Comparison of ENCODE assay signal across 16 mouse cellular contexts in the genomic region with DNA sequence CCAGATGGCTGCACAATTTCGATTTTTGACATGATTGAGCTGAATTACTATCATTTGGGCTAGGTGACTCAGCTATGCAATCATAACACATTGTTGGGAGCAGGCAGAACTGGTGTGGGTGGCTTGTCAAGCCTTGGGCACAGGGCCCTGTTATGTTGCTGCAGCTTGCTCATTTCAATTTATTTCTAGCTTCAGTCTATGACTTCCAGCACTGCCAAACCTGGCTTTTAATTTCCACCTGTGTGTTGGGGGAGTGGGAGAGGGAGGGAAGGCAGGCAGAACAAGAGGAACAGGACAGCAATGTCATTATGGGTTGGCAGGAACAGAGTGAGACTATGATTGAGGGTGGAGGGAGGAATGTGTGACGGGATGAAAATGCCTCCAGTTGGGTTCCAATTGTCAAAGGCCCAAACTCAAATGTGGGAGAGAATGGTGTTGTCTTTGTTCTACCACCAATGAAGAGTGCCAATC.
DNase-seq lines count a peak whose midpoint lies in the region; ATAC-seq and TF ChIP-seq lines count a peak whose summit lies in the region.
"Had no signal": no experiment of that assay in that cellular context is flagged by ENCODE, and none has a peak within 500 bp of the region (broad histone marks: within the 10 kb centered on the region; RNA-seq: fewer than 3 reads in every experiment).

No protein-coding gene starts in this region.

- no peaks in the 10 kb centered on the region for H3K27me3 ChIP-seq in forebrain, postnatal 0 days (ENCODE audit: insufficient read depth, low read length)
- no peaks in the 10 kb centered on the region for H3K27me3 ChIP-seq in forebrain, embryonic 13.5 days
- H3K27me3 ChIP-seq: limb, embryonic 15.5 days; midbrain, embryonic 12.5 days; neural tube, embryonic 15.5 days had no signal

- TF ChIP-seq POLR2A in cortical plate, adult 2 months (IDR thresholded peaks at IDR 0.05; ENCODE audit: extremely low read depth, insufficient read depth, low read length): no peak
- no peak for TF ChIP-seq POLR2A in olfactory bulb, adult 2 months (IDR thresholded peaks at IDR 0.05; ENCODE audit: insufficient read depth, low read depth, low read length)
- no peak for TF ChIP-seq POLR2A in lung, adult 2 months (IDR thresholded peaks at IDR 0.05; ENCODE audit: borderline replicate concordance, extremely low read depth, low read depth, low read length)

- H3K9ac ChIP-seq in forebrain, postnatal 0 days: no peak overlapping the region
- H3K9ac ChIP-seq in forebrain, embryonic 13.5 days: no peak overlapping the region
- H3K9ac ChIP-seq: limb, embryonic 15.5 days; midbrain, embryonic 12.5 days; neural tube, embryonic 15.5 days had no signal

- H3K4me1 ChIP-seq in forebrain, postnatal 0 days (ENCODE audit: insufficient read depth): no peaks in the 10 kb centered on the region
- H3K4me1 ChIP-seq in forebrain, embryonic 13.5 days: no peaks in the 10 kb centered on the region
- peaks cover 3% of the 10 kb centered on the region; the same call in 1 of the 2 replicates for H3K4me1 ChIP-seq in cortical plate, adult 2 months (ENCODE audit: control insufficient read depth, insufficient read depth, low read length)
- H3K4me1 ChIP-seq in olfactory bulb, adult 2 months (ENCODE audit: control insufficient read depth, insufficient read depth, low read length): no peaks in the 10 kb centered on the region
- H3K4me1 ChIP-seq in lung, adult 2 months (ENCODE audit: control insufficient read depth, insufficient read depth, low read length): no peaks in the 10 kb centered on the region
- H3K4me1 ChIP-seq: limb, embryonic 15.5 days; midbrain, embryonic 12.5 days; neural tube, embryonic 15.5 days had no signal

- H3K4me3 ChIP-seq in forebrain, postnatal 0 days (ENCODE audit: low read depth, low read length): no peak overlapping the region
- H3K4me3 ChIP-seq in forebrain, embryonic 13.5 days: no peak overlapping the region
- H3K4me3 ChIP-seq in cortical plate, adult 2 months (ENCODE audit: insufficient read depth, low read length): no peak overlapping the region
- no peak overlapping the region for H3K4me3 ChIP-seq in olfactory bulb, adult 2 months (ENCODE audit: insufficient read depth, low read depth, low read length)
- H3K4me3 ChIP-seq in lung, adult 2 months (replicated peaks; ENCODE audit: extremely low read depth, low read depth, low read length): no peak overlapping the region
- H3K4me3 ChIP-seq: limb, embryonic 15.5 days; midbrain, embryonic 12.5 days; neural tube, embryonic 15.5 days had no signal

- TF ChIP-seq CTCF in forebrain, postnatal 0 days (IDR thresholded peaks at IDR 0.05; ENCODE audit: low read depth): no peak
- no peak for TF ChIP-seq CTCF in cortical plate, adult 2 months (IDR thresholded peaks at IDR 0.05; ENCODE audit: extremely low read depth, insufficient read depth, low read length)
- TF ChIP-seq CTCF in olfactory bulb, adult 2 months (IDR thresholded peaks at IDR 0.05; ENCODE audit: insufficient read depth, low read depth, low read length): no peak
- TF ChIP-seq CTCF in lung, adult 2 months (IDR thresholded peaks at IDR 0.05; ENCODE audit: insufficient read depth, low read length): no peak

- peak; percentile 62 for ATAC-seq in forebrain, postnatal 0 days
- ATAC-seq in forebrain, embryonic 13.5 days: no peak

- no peaks in the 10 kb centered on the region for H3K36me3 ChIP-seq in forebrain, postnatal 0 days (ENCODE audit: insufficient read depth)
- no peaks in the 10 kb centered on the region for H3K36me3 ChIP-seq in forebrain, embryonic 13.5 days (ENCODE audit: poor library complexity, severe bottlenecking)
- H3K36me3 ChIP-seq: limb, embryonic 15.5 days; midbrain, embryonic 12.5 days; neural tube, embryonic 15.5 days had no signal

- 63% methylated on average over 2 of the region's 2 CpGs for WGBS in forebrain, postnatal 0 days
- 81% methylated on average over 2 of the region's 2 CpGs for WGBS in forebrain, embryonic 13.5 days
- WGBS in olfactory bulb, adult 2 months: 39% methylated on average over 2 of the region's 2 CpGs
- WGBS in lung, adult 2 months: 61% methylated on average over 2 of the region's 2 CpGs

- no peaks in the 10 kb centered on the region for H3K9me3 ChIP-seq in forebrain, postnatal 0 days (ENCODE audit: low read length)
- H3K9me3 ChIP-seq in forebrain, embryonic 13.5 days (replicated peaks): no peaks in the 10 kb centered on the region
- H3K9me3 ChIP-seq: limb, embryonic 15.5 days; midbrain, embryonic 12.5 days; neural tube, embryonic 15.5 days had no signal

- no peak overlapping the region for H3K4me2 ChIP-seq in forebrain, postnatal 0 days (ENCODE audit: low read depth)
- H3K4me2 ChIP-seq in forebrain, embryonic 13.5 days: no peak overlapping the region
- H3K4me2 ChIP-seq: limb, embryonic 15.5 days; midbrain, embryonic 12.5 days; neural tube, embryonic 15.5 days had no signal

- H3K27ac ChIP-seq in forebrain, postnatal 0 days (ENCODE audit: low read depth, low read length): no peak overlapping the region
- H3K27ac ChIP-seq in forebrain, embryonic 13.5 days: no peak overlapping the region
- peak overlapping the region; percentile 68; the same call in 1 of the 2 replicates for H3K27ac ChIP-seq in cortical plate, adult 2 months (ENCODE audit: insufficient read depth, low read length)
- peak overlapping the region; percentile 84 for H3K27ac ChIP-seq in olfactory bulb, adult 2 months (ENCODE audit: insufficient read depth, low read depth, low read length)
- H3K27ac ChIP-seq: limb, embryonic 15.5 days; midbrain, embryonic 12.5 days; neural tube, embryonic 15.5 days had no signal

- DNase-seq in forebrain, postnatal 0 days: no peak
- peak; percentile 67 for DNase-seq in layer of hippocampus, adult 9-10 months (ENCODE audit: low spot score)
- no peak for DNase-seq in cerebellum, postnatal 36 days
- DNase-seq in lung, adult 2 months: no peak
- no peak for DNase-seq in spleen, postnatal 4 days (ENCODE audit: low spot score in 2 of 2)
- DNase-seq: heart, adult 18-20 months; heart, postnatal 36 days; kidney, adult 2 months; lung, postnatal 10 days; thymus, adult 18-20 months had no signal

Comparison
In these comparisons a context has a peak if more than half of its experiments do, and no peak if none do; other contexts are left out.
1. H3K27ac ChIP-seq: peak in cortical plate, adult 2 months (single experiment) and olfactory bulb, adult 2 months (single experiment); none in forebrain, postnatal 0 days (single experiment) and forebrain, embryonic 13.5 days (single experiment).